Mouse (Mus musculus): ENCODE measurements at regions not wholly inside any gene's neighbourhood (a gene's known extent, or its start where the extent isn't known, plus 50 kb on each side); places are given as distances from the start of the nearest gene placed in this dataset.

DNA sequence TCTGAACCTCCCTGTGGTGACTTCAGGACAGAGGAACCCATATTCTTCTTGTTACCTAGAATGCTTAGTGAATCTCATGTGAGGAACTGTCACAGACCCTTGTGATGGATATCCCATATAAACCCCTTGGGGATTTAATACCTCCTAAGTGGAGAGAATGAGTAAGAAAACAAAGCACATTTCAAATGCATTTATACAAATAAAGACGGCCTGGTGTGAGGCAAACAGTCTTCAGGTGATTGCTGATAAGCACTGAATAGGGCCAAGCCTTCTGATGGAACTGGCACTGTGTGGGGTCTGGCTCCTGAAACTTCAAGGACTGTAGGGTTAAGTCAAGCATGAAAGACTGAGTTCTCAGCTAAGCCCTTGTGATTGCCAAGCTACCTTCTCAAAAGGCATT, 59.6 kb upstream of the Pcdh15 start:
- ATAC-seq (ENCODE audit: insufficient read depth), result no peak
- 37% methylated on average over 1 of the region's 1 CpGs for WGBS

More for the DNA sequence above, 59.6 kb upstream of the Pcdh15 start:
- H3K4me2 ChIP-seq, result no peak overlapping the region
- no peaks in the 10 kb centered on the region for H3K9me3 ChIP-seq (ENCODE audit: low read depth, low read length)
- no peaks in the 10 kb centered on the region for H3K27me3 ChIP-seq (ENCODE audit: insufficient read depth, low read length)
- H3K36me3 ChIP-seq (ENCODE audit: insufficient read depth), result no peaks in the 10 kb centered on the region
- H3K9ac ChIP-seq, result no peak overlapping the region
- no peak for TF ChIP-seq CTCF (IDR thresholded peaks at IDR 0.05; ENCODE audit: low read depth)
- H3K27ac ChIP-seq (ENCODE audit: low read depth), result no peak overlapping the region
- DNase-seq, result no peak
- H3K4me1 ChIP-seq (ENCODE audit: insufficient read depth), result no peaks in the 10 kb centered on the region
- H3K4me3 ChIP-seq (ENCODE audit: low read depth, low read length), result no peak overlapping the region
